Mouse (Mus musculus) liver, embryonic 13.5 days (tissue): ENCODE data around the gene Gas2l2. TPM values are rescaled to one million over a fixed set of nuclear protein-coding genes. Genes with fewer than 3 reads are reported as not detected.

Source experiments
- ATAC-seq: fragments of 200-750 bp; cut with Nextera tagmentation; 2 replicates; pipeline ENCODE4 v1.8.0; 2017; ENCODE audit warnings: low read depth, mild to moderate bottlenecking, moderate number of reproducible peaks, moderate library complexity
- DNase-seq: peaks from one replicate; pipeline ENCODE4 v3.0.0; 2022
- H3K27ac ChIP-seq: fragments of 300-500 bp; sonication (generic); 2 replicates; pipeline ENCODE4 v1.5.1; 2015; ENCODE audit warnings: moderate library complexity, mild to moderate bottlenecking, inconsistent platforms
- H3K27me3 ChIP-seq: fragments of 300-500 bp; sonication (generic); 2 replicates; pipeline ENCODE4 v1.6.1; 2015; ENCODE audit warnings: mild to moderate bottlenecking, inconsistent platforms
- H3K36me3 ChIP-seq: fragments of 300-500 bp; sonication (generic); 2 replicates; pipeline ENCODE4 v1.6.1; 2015; ENCODE audit warnings: mild to moderate bottlenecking, inconsistent platforms
- H3K4me1 ChIP-seq: fragments of 300-500 bp; sonication (generic); replicated peaks from 2 replicates; pipeline ENCODE4 v1.6.1; 2015; ENCODE audit warnings: inconsistent platforms
- H3K4me2 ChIP-seq: fragments of 300-500 bp; sonication (generic); 2 replicates; pipeline ENCODE4 v1.6.1; 2015; ENCODE audit warnings: inconsistent platforms, mild to moderate bottlenecking, moderate library complexity
- H3K4me3 ChIP-seq: fragments of 300-500 bp; sonication (generic); replicated peaks from 2 replicates; pipeline ENCODE4 v1.5.1; 2015; ENCODE audit warnings: mild to moderate bottlenecking, inconsistent platforms
- H3K9ac ChIP-seq: fragments of 300-500 bp; sonication (generic); 2 replicates; pipeline ENCODE4 v1.6.1; 2015; ENCODE audit warnings: mild to moderate bottlenecking, inconsistent platforms
- H3K9me3 ChIP-seq: fragments of 300-500 bp; sonication (generic); replicated peaks from 2 replicates; pipeline ENCODE4 v1.6.1; 2016; ENCODE audit warnings: inconsistent platforms
- WGBS: fragments of 180-500 bp; shearing (Covaris S2); methylation state at CpG from one replicate; pipeline ENCODE4 v1.1.7; 2015; ENCODE audit not compliant: insufficient replicate concordance; 5-methylcytosine and 5-hydroxymethylcytosine counted together
- polyA plus RNA-seq: library from polyadenylated mRNA; unstranded; fragments of >200 nt; fragmentation: Nextera tagmentation; extraction: Ambion mirVana; gene quantifications from 2 replicates; pipeline ENCODE4 v1.2.1, GENCODE M21; 2015

Gas2l2 gene
- polyA plus RNA-seq, 1 experiment from 2014 or later = not detected

GRCm38 (mm10) chr11:83393062-83393461 lies 36.2 kb downstream of the Gas2l2 start:
- Histone ChIP-seq H3K4me2 (no peak overlapping the region), H3K36me3 (peaks cover 62% of the 10 kb centered on the region), H3K9ac (no peak overlapping the region), H3K9me3 (no peaks in the 10 kb centered on the region), H3K4me3 (no peak overlapping the region), H3K27me3 (no peaks in the 10 kb centered on the region), H3K4me1 (no peaks in the 10 kb centered on the region), H3K27ac (no peak overlapping the region)
- WGBS = 74% methylated on average over 4 of the region's 4 CpGs
- DNase-seq = no peak
- ATAC-seq = no peak

DNA sequence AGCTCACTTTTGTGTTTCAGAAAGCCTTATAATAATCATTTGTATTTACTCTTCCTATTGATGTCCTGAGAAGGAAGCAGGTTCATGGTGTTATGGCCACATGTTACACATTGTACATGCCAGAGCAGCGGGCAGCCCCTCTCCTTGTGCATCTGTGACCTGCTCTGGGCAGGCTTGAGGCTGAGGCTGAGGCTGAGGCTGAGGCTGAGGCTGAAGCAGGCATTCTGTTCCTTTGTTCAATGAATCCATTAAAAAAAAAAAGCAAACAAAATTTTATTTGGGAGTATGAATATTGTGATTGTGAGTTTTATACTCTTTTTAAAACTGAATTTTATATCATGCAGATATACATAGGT lies 45.7 kb downstream of the Gas2l2 start:
- no peak overlapping the region for H3K4me3 ChIP-seq
- H3K9me3 ChIP-seq = no peaks in the 10 kb centered on the region
- no peak overlapping the region for H3K27ac ChIP-seq
- no peak overlapping the region for H3K9ac ChIP-seq
- no peak for ATAC-seq
- no peak for DNase-seq
- H3K27me3 ChIP-seq = no peaks in the 10 kb centered on the region
- WGBS = 90% methylated on average over 1 of the region's 1 CpGs
- peaks cover 7% of the 10 kb centered on the region; the same call in 1 of the 2 replicates for H3K36me3 ChIP-seq
- no peak overlapping the region for H3K4me2 ChIP-seq
- peaks cover 18% of the 10 kb centered on the region for H3K4me1 ChIP-seq

DNA sequence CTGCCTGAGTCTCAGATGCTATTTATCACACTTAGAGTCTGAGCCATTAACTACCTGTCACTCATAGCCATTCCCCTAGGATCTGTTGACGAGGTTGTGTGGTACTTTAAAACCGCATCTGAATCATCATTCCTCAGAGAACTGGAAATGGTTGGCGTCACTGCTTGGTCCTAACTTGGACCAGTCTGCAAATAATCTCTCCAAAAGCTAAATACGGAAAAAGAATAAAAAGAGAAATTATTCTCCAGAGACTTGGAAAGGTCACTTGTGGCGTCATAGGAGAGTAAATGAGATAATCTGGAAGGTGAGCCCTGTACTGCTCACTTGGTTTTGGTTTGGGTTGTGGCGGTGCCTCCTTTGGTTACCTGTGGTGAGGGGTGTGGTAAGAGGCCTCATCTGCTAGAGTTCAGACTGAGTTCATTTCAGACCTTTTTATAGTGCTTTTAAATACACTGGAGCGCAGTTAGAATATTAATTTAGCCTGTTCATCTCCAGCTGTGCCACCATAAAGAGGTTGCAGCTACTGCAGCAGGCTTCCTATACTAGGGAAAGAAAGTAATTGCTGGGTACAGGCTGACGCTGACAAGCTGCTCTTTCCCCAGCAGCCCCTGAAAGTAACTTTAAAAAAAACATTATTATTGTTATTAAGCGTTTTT lies 46.3 kb downstream of the Gas2l2 start:
- H3K36me3 ChIP-seq = peaks cover 9% of the 10 kb centered on the region; the same call in 1 of the 2 replicates
- H3K4me2 ChIP-seq = no peak overlapping the region
- WGBS = 83% methylated on average over 9 of the region's 9 CpGs
- ATAC-seq (no peak), DNase-seq (no peak)
- no peak overlapping the region for H3K4me3 ChIP-seq
- H3K9me3 ChIP-seq = no peaks in the 10 kb centered on the region
- H3K27me3 ChIP-seq = no peaks in the 10 kb centered on the region
- no peak overlapping the region for H3K27ac ChIP-seq
- no peak overlapping the region for H3K9ac ChIP-seq
- H3K4me1 ChIP-seq = peaks cover 23% of the 10 kb centered on the region

- Histone ChIP-seq H3K4me2 (no peak overlapping the region), H3K9me3 (no peaks in the 10 kb centered on the region), H3K9ac (no peak overlapping the region), H3K4me3 (no peak overlapping the region), H3K36me3 (peaks cover 29% of the 10 kb centered on the region), H3K4me1 (peaks cover 23% of the 10 kb centered on the region), H3K27ac (no peak overlapping the region; the same call in 1 of the 2 replicates), H3K27me3 (no peaks in the 10 kb centered on the region)
- WGBS = 46% methylated on average over 7 of the region's 7 CpGs
- ATAC-seq (peak; percentile 63), DNase-seq (peak; percentile 4)
These were observed 49.4 kb downstream of the Gas2l2 start for GRCm38 (mm10) chr11:83379745-83380341.

Other genes starting within 250 kb of the Gas2l2 start
- gene Slfn3, start 238.1 kb downstream of the Gas2l2 start, polyA plus RNA-seq = 1.2 and 2.0 TPM in 2 replicates
- gene Slfn14, start 142.7 kb downstream of the Gas2l2 start, polyA plus RNA-seq = 21.6 and 24.7 TPM in 2 replicates
- gene Ap2b1, start 130.4 kb downstream of the Gas2l2 start, polyA plus RNA-seq = 19.3 and 25.5 TPM in 2 replicates
- gene Pex12, start 126.9 kb downstream of the Gas2l2 start, polyA plus RNA-seq = 5.5 and 7.7 TPM in 2 replicates
- 0.20 and 0.27 TPM in 2 replicates for gene Rasl10b, start 20.3 kb downstream of the Gas2l2 start, polyA plus RNA-seq
- 0.65 and 0.78 TPM in 2 replicates for gene 1700020L24Rik, start 8.2 kb upstream of the Gas2l2 start, polyA plus RNA-seq
- 0.47 and 0.50 TPM in 2 replicates for gene Mmp28, start 33.6 kb upstream of the Gas2l2 start, polyA plus RNA-seq
- gene Taf15, start 43.6 kb upstream of the Gas2l2 start, polyA plus RNA-seq = 4.7 and 5.4 TPM in 2 replicates
- gene Heatr9, start 92.7 kb upstream of the Gas2l2 start, polyA plus RNA-seq = not detected in 2 replicates
- 0.21 and 0.30 TPM in 2 replicates for gene Ccl5, start 101.1 kb upstream of the Gas2l2 start, polyA plus RNA-seq
- gene Ccl9, start 149.2 kb upstream of the Gas2l2 start, polyA plus RNA-seq = 16.5 and 16.8 TPM in 2 replicates
- gene Ccl6, start 163.6 kb upstream of the Gas2l2 start, polyA plus RNA-seq = 8.5 and 8.8 TPM in 2 replicates
- not detected in 2 replicates for gene Rpl9-ps1, start 216.2 kb upstream of the Gas2l2 start, polyA plus RNA-seq
- gene Ccl3, start 219.9 kb upstream of the Gas2l2 start, polyA plus RNA-seq = 0.79 and 0.92 TPM in 2 replicates
- gene Ccl4, start 233.1 kb upstream of the Gas2l2 start, polyA plus RNA-seq = 0.46 and 0.74 TPM in 2 replicates